Mouse (Mus musculus) erythroblast, embryonic 14.5 days (primary cell): ENCODE results near the gene Dennd5b.

Experiments
- GATA1 ChIP-seq: IDR thresholded peaks from 2 replicates; pipeline ENCODE4 v1.6.1; 2012; ENCODE audit warnings: low read length, inconsistent platforms, mixed read lengths
- TAL1 ChIP-seq: IDR thresholded peaks from 3 replicates; pipeline ENCODE4 v1.6.1; 2012; ENCODE audit warnings: low read length, inconsistent platforms, mixed read lengths

DNA sequence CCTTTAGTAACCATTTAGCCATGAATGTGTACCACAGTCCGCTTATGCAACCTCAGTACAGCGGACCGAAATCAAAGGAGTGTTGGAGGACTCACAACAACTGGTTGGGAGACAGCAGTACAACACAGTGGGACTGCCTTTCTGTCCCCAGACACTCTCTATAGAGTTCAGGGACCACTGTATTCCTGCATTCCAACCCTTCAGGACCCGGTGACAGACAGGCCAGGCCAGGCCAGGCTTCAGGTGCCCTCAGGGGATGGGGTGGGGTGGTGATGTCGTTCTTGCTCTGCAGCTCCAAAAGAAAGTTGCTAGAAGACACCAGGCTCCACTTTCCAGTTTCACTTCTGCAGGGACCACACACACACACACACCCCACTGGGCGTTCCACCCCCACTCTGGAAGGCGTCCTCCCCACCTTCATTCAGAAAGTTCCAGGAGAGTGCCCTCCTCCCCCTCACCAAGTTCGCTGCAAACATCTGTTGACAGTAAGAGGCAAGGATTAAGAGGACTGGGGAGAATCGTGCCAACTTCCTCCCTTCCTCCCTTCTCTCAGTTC, 130.0 kb downstream of the Dennd5b start:
- no peak for TF ChIP-seq TAL1
- no peak for TF ChIP-seq GATA1
